Mouse (Mus musculus) granulocyte monocyte progenitor cell, adult 5-6 weeks (primary cell): Measurements from ENCODE around the gene Insig2. TPM values are rescaled to one million over a fixed set of nuclear protein-coding genes. Genes with fewer than 3 reads are reported as not detected.

Experiments
- total RNA-seq, 2 experiments: library from RNA; stranded (forward) in 1 of 2; stranded (reverse) in 1 of 2; fragments of 200-712, 200-1000 nt in 1 of 2; fragments of >200 nt in 1 of 2; fragmentation: Nextera tagmentation in 1 of 2; gene quantifications; 2 replicates each; pipeline ENCODE4 v1.2.3; 2014 to 2017

Insig2 gene
- total RNA-seq, 2 experiments from 2014 or later: 5.4 to 48.4 TPM

Other genes with a start within 250 kb of the Insig2 start
- gene Ccdc93, start 98.5 kb upstream of the Insig2 start, total RNA-seq (2014; fragmentation: Nextera tagmentation): 19.2 and 19.5 TPM in 2 replicates
- gene Ccdc93, start 98.5 kb upstream of the Insig2 start, total RNA-seq (2017): 24.8 and 32.0 TPM in 2 replicates
- gene Htr5b, start 195.9 kb upstream of the Insig2 start, total RNA-seq (2014; fragmentation: Nextera tagmentation): not detected in 2 replicates
- not detected in 2 replicates for gene Htr5b, start 195.9 kb upstream of the Insig2 start, total RNA-seq (2017)
- gene Ddx18, start 235.4 kb upstream of the Insig2 start, total RNA-seq (2014; fragmentation: Nextera tagmentation): 106 and 139 TPM in 2 replicates
- gene Ddx18, start 235.4 kb upstream of the Insig2 start, total RNA-seq (2017): 88.3 and 95.2 TPM in 2 replicates